Mouse (Mus musculus) retina, postnatal 1 day (tissue): Measurements from ENCODE around the gene Sipa1l1.
"Not testable (repeated sequence)": the region's sequence is repeated elsewhere in the genome, so short reads cannot be mapped to it uniquely, and the experiment has no call there.

Experiments
- DNase-seq: peaks from one replicate; pipeline ENCODE4 v3.0.0-alpha.2; 2012

The Sipa1l1 gene

DNA sequence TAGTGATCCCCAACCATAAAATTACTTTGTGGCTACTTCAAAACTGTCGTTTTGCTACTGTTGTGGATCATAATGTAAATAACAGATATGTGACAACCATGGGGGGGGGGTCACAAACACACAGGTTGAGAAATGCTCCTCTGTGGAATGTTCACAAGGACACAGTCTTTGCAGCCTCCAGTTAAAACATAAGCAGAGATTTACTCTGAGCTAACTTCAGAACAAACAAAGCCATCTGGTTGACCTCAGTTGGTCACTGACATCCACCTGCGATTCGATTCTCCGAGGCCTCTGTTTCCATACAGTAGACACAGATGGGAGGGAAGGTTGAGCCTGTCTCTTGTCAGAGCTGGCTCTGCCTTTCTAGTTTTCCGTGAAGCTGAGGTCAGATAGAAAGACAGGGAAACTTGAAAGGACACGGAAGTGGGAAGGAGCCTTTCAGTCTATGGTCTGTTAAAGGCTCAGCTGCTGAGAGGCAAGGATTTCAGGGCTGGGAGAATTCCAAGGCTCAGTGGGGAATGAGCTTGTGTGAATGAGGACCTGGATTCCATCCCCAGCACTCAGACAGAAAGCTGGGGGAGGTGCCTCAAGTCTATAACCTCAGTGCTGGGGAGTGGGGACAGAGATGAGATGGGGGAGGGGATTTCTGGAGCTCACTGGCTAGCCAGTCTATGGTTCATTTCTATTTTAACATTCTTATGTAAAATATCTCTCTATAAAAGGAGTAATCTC lies 317.9 kb downstream of the Sipa1l1 start:
- DNase-seq: no peak

DNA sequence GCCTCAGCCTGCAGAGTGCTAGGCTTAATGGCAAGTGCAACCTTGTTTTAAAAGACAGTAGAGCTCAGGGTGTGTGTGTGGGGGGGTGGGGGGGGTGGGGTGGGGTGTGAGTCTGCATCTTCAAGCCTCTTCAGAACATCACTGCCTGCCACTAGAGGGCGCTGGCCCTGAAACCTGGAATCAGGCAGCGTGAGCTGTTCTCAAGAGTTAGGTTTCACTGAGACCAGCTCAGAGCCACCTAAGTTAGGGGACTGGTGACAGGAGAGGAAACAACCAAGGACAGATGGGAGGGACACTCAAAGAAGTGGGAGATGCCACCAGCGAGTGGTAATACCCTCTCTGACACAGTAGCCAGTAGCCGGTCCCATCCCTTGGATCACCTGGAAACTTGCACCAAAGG lies 320.0 kb downstream of the Sipa1l1 start:
- DNase-seq: peak; percentile 63

DNA sequence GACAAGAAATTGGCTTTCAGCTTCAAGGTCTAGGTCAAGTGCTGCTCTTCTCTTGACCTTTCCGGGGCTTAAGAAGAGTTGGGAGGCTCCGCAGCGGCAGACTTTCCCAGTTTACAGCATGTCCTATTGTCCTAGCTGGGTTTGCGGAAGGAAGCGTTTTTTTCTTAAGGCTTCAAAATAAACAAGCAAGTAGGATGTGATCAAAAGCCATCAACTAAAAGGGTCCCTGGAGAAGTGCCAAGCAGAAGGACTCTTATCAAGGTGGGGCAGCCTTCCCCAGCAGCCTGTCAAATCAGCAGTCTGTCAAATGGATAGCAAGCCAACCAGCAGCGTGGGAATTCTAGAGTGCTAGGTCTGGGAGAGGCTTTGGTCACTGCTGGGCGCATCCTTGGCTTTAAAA lies 320.5 kb downstream of the Sipa1l1 start:
- no peak for DNase-seq

DNA sequence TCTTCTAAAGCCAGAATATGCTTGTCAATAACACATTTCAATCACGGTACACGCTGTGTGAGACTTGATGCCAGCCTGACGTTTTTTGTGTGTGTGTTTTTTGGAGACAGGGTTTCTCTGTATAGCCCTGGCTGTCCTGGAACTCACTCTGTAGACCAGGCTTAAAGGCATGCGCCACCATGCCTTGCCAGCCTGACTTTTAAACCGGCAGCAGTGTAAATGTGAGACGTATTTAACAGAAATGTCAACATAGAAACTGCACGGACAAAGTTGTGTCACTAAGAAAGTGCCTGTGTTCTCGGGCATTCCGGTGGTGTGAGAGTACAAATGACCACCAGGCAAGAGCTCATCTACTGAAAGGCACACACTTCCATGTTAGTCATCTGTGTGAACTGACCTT lies 323.3 kb downstream of the Sipa1l1 start:
- no peak for DNase-seq

DNA sequence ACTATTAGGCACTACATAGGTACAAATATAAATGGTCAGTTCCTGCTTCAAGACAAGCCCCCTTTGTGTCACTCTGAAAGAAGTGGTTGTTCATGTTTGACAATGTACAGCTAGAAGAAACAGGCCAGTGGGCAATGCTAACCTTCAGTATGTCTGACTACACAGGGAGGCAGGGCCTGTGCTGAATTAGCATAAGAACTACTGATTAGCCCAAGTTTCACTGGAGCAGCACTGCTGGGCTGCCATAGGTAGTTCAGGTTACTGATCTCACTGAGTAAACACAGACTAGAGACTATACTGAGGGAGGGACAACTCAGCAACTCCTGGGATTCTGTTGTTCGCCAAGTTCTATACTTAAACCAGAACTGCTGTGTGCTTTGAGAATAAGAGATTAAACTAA lies 324.1 kb downstream of the Sipa1l1 start:
- not testable (repeated sequence) for DNase-seq

DNA sequence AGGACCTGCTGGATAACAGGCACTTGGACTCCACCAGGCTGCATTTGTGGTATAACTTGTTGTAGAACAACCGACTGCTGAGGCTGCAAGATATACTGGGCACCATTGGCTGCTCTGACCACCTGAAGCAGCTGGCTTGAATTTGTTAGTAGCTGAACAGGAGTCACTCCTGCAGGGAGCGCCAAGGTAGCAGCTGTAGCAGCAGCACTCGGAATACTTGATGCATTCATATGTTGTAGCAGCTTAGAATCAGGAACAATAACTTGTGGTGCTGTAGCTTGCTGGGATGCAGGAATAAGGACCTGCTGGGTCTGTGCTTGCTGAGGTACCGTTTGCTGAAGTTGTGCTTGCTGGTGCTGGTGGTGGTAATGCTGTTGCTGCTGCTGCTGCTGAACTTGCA lies 326.8 kb downstream of the Sipa1l1 start:
- DNase-seq: no peak

DNA sequence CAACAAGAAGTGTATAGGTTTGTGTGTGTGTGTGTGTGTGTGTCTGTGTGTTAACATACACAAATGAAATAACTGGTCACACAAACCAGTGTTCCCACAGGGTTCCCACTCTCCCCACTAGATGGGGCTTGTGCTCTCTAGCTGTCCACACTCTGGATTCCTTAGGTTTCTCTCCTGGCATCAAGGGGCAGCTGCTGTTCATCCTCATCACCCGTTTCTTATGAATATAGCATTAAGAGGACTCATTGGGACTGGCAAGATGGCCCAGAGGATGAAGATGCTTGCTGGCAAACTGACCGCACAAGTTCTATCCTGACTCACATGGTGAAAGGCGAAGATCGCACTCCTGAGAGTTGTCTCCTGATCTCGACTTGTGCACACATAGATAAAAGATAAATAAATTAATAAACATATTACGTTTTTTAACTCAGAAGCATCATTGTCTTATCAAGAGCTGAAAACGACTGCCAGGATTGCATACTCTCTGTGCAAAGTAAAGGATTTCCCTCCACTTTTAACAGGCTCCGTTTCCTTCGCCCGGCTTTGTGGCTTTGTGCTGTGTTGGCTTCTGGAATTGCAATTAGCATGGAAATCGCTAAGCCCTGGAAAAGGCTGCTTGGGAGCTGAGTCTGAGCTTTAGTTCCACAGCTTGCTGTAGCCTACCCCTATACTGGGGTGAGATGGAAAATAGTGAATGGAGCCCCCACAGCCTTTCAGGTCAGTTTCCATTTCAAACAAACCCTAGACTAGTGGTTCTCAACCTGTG lies 328.9 kb downstream of the Sipa1l1 start:
- DNase-seq: peak; percentile 78

DNA sequence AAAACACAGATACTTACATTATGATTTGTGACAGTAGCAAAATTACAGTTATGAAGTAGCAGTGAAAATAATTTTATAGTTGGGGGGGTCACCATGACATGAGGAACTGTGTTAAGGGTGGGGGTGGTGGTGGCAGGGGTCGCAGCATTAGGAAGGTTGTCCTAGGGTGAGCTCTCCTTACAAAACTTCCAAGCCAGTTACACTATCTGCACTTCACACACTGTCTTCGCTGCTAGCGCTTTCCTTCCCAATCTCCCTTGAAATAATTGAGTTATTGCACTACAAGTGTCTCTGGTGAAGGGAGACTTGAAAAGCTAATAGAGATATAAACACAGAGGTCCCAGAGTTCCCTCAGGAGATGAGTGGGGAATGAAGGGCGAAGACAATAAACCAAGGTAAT lies 329.6 kb downstream of the Sipa1l1 start:
- DNase-seq: no peak

DNA sequence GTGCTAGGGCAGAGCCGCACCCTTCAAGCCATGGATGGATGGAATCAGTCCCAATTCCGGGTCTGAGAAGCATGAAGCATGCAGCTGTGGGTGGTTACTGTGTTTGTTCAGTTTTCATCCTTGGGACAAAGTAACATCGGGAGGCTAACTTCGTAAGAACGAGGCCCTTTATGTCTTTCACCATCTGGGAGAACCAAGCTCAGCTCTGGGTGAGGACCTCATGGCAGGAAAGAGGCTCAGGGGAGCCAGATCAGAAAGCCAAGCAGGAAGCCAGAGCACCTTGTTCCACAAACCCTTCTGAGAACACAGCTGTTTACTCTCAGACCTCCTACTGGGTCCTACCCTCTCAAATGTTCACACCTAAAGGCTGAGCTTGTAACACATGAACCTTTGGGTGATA lies 330.6 kb downstream of the Sipa1l1 start:
- DNase-seq: no peak
